Mouse (Mus musculus) kidney, adult 2 months (tissue): ENCODE data around the gene Rgl3. TPM values are rescaled to one million over a fixed set of nuclear protein-coding genes. Genes with fewer than 3 reads are reported as not detected.

Experiments used
- DNase-seq: peaks from one replicate; pipeline ENCODE4 v3.0.0; 2021
- H3K27ac ChIP-seq: fragments of 200-500 bp; 2 replicates; pipeline ENCODE4 v1.5.1; 2012; ENCODE audit warnings: low read depth, low read length, control low read depth, inconsistent platforms; ENCODE audit not compliant: insufficient read depth
- H3K27me3 ChIP-seq: fragments of 200-500 bp; replicated peaks from 2 replicates; pipeline ENCODE4 v1.6.1; 2012; ENCODE audit warnings: mild to moderate bottlenecking, moderate library complexity, low read length, inconsistent platforms; ENCODE audit not compliant: control insufficient read depth, insufficient read depth
- H3K36me3 ChIP-seq: fragments of 200-500 bp; 2 replicates; pipeline ENCODE4 v1.6.1; 2012; ENCODE audit warnings: mild to moderate bottlenecking, moderate library complexity, low read length, inconsistent platforms; ENCODE audit not compliant: control insufficient read depth, insufficient read depth
- H3K4me1 ChIP-seq: fragments of 200-500 bp; 2 replicates; pipeline ENCODE4 v1.6.1; 2011; ENCODE audit warnings: low read length; ENCODE audit not compliant: control insufficient read depth, insufficient read depth
- H3K4me3 ChIP-seq: fragments of 200-500 bp; 2 replicates; pipeline ENCODE4 v1.5.1; 2011; ENCODE audit warnings: mild to moderate bottlenecking, low read depth, low read length, control low read depth; ENCODE audit not compliant: insufficient read depth
- CTCF ChIP-seq: fragments of 200-500 bp; conservative IDR thresholded peaks from 2 replicates; pipeline ENCODE4 v1.5.1; 2011; ENCODE audit warnings: low read depth, mild to moderate bottlenecking, control low read depth, low read length, moderate library complexity, mixed read lengths; ENCODE audit not compliant: insufficient read depth, insufficient read length
- POLR2A ChIP-seq: fragments of 200-500 bp; IDR thresholded peaks from one replicate; pipeline ENCODE4 v1.6.1; 2011; ENCODE audit warnings: low read depth, low read length, control low read depth
- WGBS: fragments of 180-500 bp; shearing (Covaris S2); methylation state at CpG from one replicate; pipeline ENCODE4 v1.1.7; 2018; 5-methylcytosine and 5-hydroxymethylcytosine counted together
- polyA plus RNA-seq: library from polyadenylated mRNA; depleted of rRNA; stranded (reverse); fragments of >200 nt; gene quantifications from 2 replicates; pipeline ENCODE4 v1.2.3, GENCODE M21; 2012

Gene Rgl3
- polyA plus RNA-seq, 1 experiment = 88.2 TPM

DNA sequence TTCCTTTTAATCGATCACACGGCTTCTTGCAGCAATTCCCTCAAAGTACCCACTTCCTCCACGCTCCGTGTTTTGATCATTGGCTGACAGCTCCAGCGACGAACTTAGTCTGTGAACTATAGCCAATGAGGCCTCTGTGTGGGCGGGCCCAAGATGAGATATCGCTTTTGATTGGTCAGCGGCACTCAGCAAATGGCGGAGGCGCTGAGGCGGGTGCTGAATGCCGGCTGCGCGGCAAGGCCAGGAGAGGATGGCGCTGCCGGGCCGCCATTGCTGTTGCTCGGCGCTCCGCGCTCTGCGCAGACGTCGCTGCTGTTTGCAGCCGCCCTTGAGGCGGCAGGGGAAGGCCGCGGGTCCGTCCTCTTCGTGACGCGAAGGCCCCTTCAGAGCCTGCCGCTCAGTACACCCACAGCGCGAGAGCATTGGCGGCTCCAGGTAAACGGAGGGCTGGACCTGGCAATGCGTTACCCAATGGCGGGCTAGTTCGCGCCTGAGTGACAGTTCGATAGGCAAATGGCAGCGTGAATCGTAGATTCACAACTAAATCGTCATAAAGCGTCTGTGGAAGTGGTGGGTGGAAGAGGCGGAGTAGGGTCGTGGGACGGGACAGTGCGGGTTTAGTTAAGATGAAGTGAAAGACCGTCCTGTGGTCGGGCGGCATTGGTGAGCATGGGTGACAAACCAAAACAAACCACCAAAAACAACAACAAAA, 33.5 kb downstream of the Rgl3 start, which contains the start of gene Swsap1:
Swsap1 (plus strand) TSS at position 186 of the 712 bp plus-strand sequence.
- no peaks in the 10 kb centered on the region for H3K36me3 ChIP-seq
- peak within 1 kb of the TSS; percentile 64 for H3K4me3 ChIP-seq
- peak within 1 kb of the TSS; percentile 91 for H3K27ac ChIP-seq
- under 1% methylated on average over 54 of the region's 54 CpGs for WGBS
- peaks cover 7% of the 10 kb centered on the region for H3K4me1 ChIP-seq
- no peaks in the 10 kb centered on the region for H3K27me3 ChIP-seq
- TF ChIP-seq POLR2A (peak; percentile 18), CTCF (no peak)
- peak; percentile 99 for DNase-seq

GRCm38 (mm10) chr9:21955225-21955569, 34.0 kb downstream of the Rgl3 start:
- peaks cover 4% of the 10 kb centered on the region for H3K4me1 ChIP-seq
- under 1% methylated on average over 18 of the region's 18 CpGs for WGBS
- H3K36me3 ChIP-seq = no peaks in the 10 kb centered on the region
- peak overlapping the region; percentile 60 for H3K4me3 ChIP-seq
- no peaks in the 10 kb centered on the region for H3K27me3 ChIP-seq
- no peak for DNase-seq
- peak overlapping the region; percentile 68; the same call in 1 of the 2 replicates for H3K27ac ChIP-seq
- no peak for TF ChIP-seq POLR2A
- peak; percentile 42 for TF ChIP-seq CTCF

- 67% methylated on average over 3 of the region's 3 CpGs for WGBS
- DNase-seq = no peak
- Histone ChIP-seq H3K27ac (no peak overlapping the region), H3K4me3 (no peak overlapping the region), H3K27me3 (no peaks in the 10 kb centered on the region), H3K4me1 (peaks cover 3% of the 10 kb centered on the region; the same call in 1 of the 2 replicates), H3K36me3 (no peaks in the 10 kb centered on the region)
- TF ChIP-seq CTCF = no peak
- TF ChIP-seq POLR2A = no peak
Measured at GRCm38 (mm10) chr9:21954635-21955034, 34.6 kb downstream of the Rgl3 start.

- no peak for TF ChIP-seq POLR2A
- TF ChIP-seq CTCF = no peak
- Histone ChIP-seq H3K27me3 (no peaks in the 10 kb centered on the region), H3K36me3 (no peaks in the 10 kb centered on the region), H3K4me3 (no peak overlapping the region), H3K27ac (no peak overlapping the region), H3K4me1 (peaks cover 3% of the 10 kb centered on the region; the same call in 1 of the 2 replicates)
- DNase-seq = no peak
- 33% methylated on average over 3 of the region's 3 CpGs for WGBS
Measured at GRCm38 (mm10) chr9:21953600-21953999, 35.6 kb downstream of the Rgl3 start.

DNA sequence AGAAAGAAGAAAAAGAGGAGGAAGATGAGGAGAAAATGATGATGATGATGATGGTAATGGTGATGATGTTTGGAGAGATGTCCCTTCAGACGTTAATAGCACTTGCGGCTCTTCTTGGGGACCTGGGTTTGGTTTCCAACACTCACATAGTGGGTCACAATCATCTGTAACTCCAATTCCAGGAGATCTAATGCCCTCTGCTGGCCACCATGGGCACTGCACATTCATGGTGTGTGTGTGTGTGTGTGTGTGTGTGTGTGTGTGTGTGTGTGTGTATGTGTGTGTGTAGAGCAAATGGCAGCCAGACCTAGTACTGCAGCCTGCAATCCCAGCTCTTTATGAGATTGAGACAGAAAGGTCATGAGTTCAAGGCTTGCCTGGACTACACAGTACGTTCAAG, 37.3 kb downstream of the Rgl3 start:
- TF ChIP-seq POLR2A = no peak
- peak; percentile 40 for TF ChIP-seq CTCF
- H3K27me3 ChIP-seq = no peaks in the 10 kb centered on the region
- H3K4me3 ChIP-seq = no peak overlapping the region
- no peak overlapping the region for H3K27ac ChIP-seq
- H3K4me1 ChIP-seq = peaks cover 3% of the 10 kb centered on the region; the same call in 1 of the 2 replicates
- WGBS = 76% methylated on average over 3 of the region's 3 CpGs
- no peak for DNase-seq
- no peaks in the 10 kb centered on the region for H3K36me3 ChIP-seq

GRCm38 (mm10) chr9:21950322-21950721, 38.9 kb downstream of the Rgl3 start:
- no peaks in the 10 kb centered on the region for H3K27me3 ChIP-seq
- TF ChIP-seq POLR2A (no peak), CTCF (no peak; the same call in 1 of the 2 replicates)
- WGBS = 14% methylated on average over 11 of the region's 11 CpGs
- no peak overlapping the region for H3K4me3 ChIP-seq
- H3K36me3 ChIP-seq = no peaks in the 10 kb centered on the region
- peak; percentile 68 for DNase-seq
- H3K27ac ChIP-seq = no peak overlapping the region
- no peaks in the 10 kb centered on the region for H3K4me1 ChIP-seq

GRCm38 (mm10) chr9:21948790-21949189, 40.5 kb downstream of the Rgl3 start:
- WGBS = 66% methylated on average over 6 of the region's 6 CpGs
- no peak for DNase-seq
- Histone ChIP-seq H3K27me3 (no peaks in the 10 kb centered on the region), H3K4me1 (no peaks in the 10 kb centered on the region), H3K36me3 (no peaks in the 10 kb centered on the region), H3K4me3 (no peak overlapping the region), H3K27ac (no peak overlapping the region)
- no peak for TF ChIP-seq POLR2A
- no peak for TF ChIP-seq CTCF
